Mouse (Mus musculus) thymus, adult 2 months (tissue): ENCODE data around the gene Ackr2.

Experiments used
- CTCF ChIP-seq: fragments of 200-500 bp; IDR thresholded peaks from 2 replicates; pipeline ENCODE4 v1.5.1; 2012; ENCODE audit warnings: mild to moderate bottlenecking, control low read depth, low read length, moderate library complexity, borderline replicate concordance; ENCODE audit not compliant: control insufficient read depth, poor library complexity, insufficient read depth; ENCODE audit errors: extremely low read depth
- POLR2A ChIP-seq: fragments of 200-500 bp; IDR thresholded peaks from 2 replicates; pipeline ENCODE4 v1.6.1; 2012; ENCODE audit warnings: mild to moderate bottlenecking, low read length, control low read depth, moderate library complexity; ENCODE audit not compliant: control insufficient read depth, poor library complexity, insufficient read depth; ENCODE audit errors: extremely low read depth

GRCm38 (mm10) chr9:121869973-121870515 lies 28.1 kb upstream of the Ackr2 start:
- TF ChIP-seq POLR2A (no peak), CTCF (no peak)
